Comparison of ENCODE assay signal across 8 mouse cellular contexts in genomic region chr17:75004820-75005219, GRCm38 (mm10). TPM values are rescaled to one million over a fixed set of nuclear protein-coding genes. Genes with fewer than 3 reads are reported as not detected.
DNase-seq lines count a peak whose midpoint lies in the region; ATAC-seq lines count a peak whose summit lies in the region.

No protein-coding gene starts in this region.

- H3K9ac ChIP-seq in hindbrain, embryonic 14.5 days, result peak overlapping the region; percentile 69; the same call in 1 of the 2 replicates

- no peak overlapping the region for H3K27ac ChIP-seq in hindbrain, embryonic 14.5 days
- no peak overlapping the region for H3K27ac ChIP-seq in macrophage

- H3K4me1 ChIP-seq in hindbrain, embryonic 14.5 days (replicated peaks; ENCODE audit: control insufficient read depth, insufficient read depth, low read length), result peaks cover 7% of the 10 kb centered on the region

- no peaks in the 10 kb centered on the region for H3K27me3 ChIP-seq in hindbrain, embryonic 14.5 days (ENCODE audit: control insufficient read depth, insufficient read depth, low read length)

- H3K4me2 ChIP-seq in hindbrain, embryonic 14.5 days (replicated peaks), result peak overlapping the region; percentile 99

- H3K36me3 ChIP-seq in hindbrain, embryonic 14.5 days (replicated peaks; ENCODE audit: control insufficient read depth, insufficient read depth), result no peaks in the 10 kb centered on the region
- no peaks in the 10 kb centered on the region for H3K36me3 ChIP-seq in macrophage (ENCODE audit: inconsistent target)

- WGBS in hindbrain, embryonic 14.5 days, result under 1% methylated on average over 11 of the region's 11 CpGs
- WGBS in macrophage (ENCODE audit: missing documents), result 0% methylated on average over 10 of the region's 11 CpGs

- ATAC-seq in hindbrain, embryonic 14.5 days (ENCODE audit: low FRiP score), result peak; percentile 90

- no peaks in the 10 kb centered on the region for H3K9me3 ChIP-seq in hindbrain, embryonic 14.5 days (ENCODE audit: control insufficient read depth, low read length)

- DNase-seq in MEL-GATA-1-ER (ENCODE audit: extremely low read depth, low read depth), result peak; percentile 28
- peak; percentile 20 for DNase-seq in cerebellum, adult 9-10 months
- DNase-seq in frontal cortex, postnatal 36 days (ENCODE audit: low spot score in 2 of 2), result peak; percentile 54 to 65
- DNase-seq in hindbrain, embryonic 14.5 days (ENCODE audit: low spot score), result peak; percentile 87
- DNase-seq in layer of hippocampus, postnatal 36 days, result peak; percentile 64 to 65
- DNase-seq in right cerebral cortex, postnatal 10 days (ENCODE audit: low spot score in 2 of 2), result peak; percentile 77 to 89
- peak; percentile 79 for DNase-seq in urinary bladder, postnatal 25 days (ENCODE audit: low spot score)

- H3K79me2 ChIP-seq in macrophage (ENCODE audit: inconsistent target), result no peaks in the 10 kb centered on the region

- H3K4me3 ChIP-seq in hindbrain, embryonic 14.5 days (replicated peaks; ENCODE audit: low read length), result peak overlapping the region; percentile 76
- H3K4me3 ChIP-seq in macrophage (ENCODE audit: inconsistent target), result peak overlapping the region; percentile 15; the same call in 1 of the 2 replicates

RNA-seq across cellular contexts. Expression of gene Ltbp1, which starts 0.5 kb away (rescaled TPM):
- 2.6 TPM in 2 replicates for polyA plus RNA-seq in hindbrain, embryonic 14.5 days (2014; fragmentation: Nextera tagmentation; extraction: Ambion mirVana)
- 1 to 10 TPM; 6.4 to 7.5 TPM for total RNA-seq in layer of hippocampus, postnatal 36 days (2021)
- total RNA-seq in macrophage (2018; cell fraction: chromatin; rRNA removed), result 1 to 10 TPM in 5 of 26 experiments, under 1 TPM in 10, not detected in 11; 0.11 to 4.9 (median 0.27) TPM
- total RNA-seq in macrophage (2018; cell fraction: cytosol; rRNA removed), result 1 to 10 TPM in 1 of 26 experiments, under 1 TPM in 24, not detected in 1; 0.03 to 1.2 (median 0.07) TPM
- total RNA-seq in macrophage (2018; cell fraction: nucleus; rRNA removed), result 1 to 10 TPM in 4 of 26 experiments, under 1 TPM in 16, not detected in 6; 0.15 to 2.6 (median 0.40) TPM
- polyA plus RNA-seq in macrophage (2018), result 0.04 to 0.23 TPM in 2 of 3 replicates, not detected in the other

Comparison
In these comparisons a context has a peak if more than half of its experiments do, and no peak if none do; other contexts are left out.
1. DNase-seq: peak in every context shown above with its lines; median percentile 87 in hindbrain, embryonic 14.5 days; 83 in right cerebral cortex, postnatal 10 days; 79 in urinary bladder, postnatal 25 days; 64 in layer of hippocampus, postnatal 36 days; 60 in frontal cortex, postnatal 36 days; 28 in MEL-GATA-1-ER; 20 in cerebellum, adult 9-10 months.